Mouse (Mus musculus): ENCODE measurements at regions not wholly inside any gene's neighbourhood (a gene's known extent, or its start where the extent isn't known, plus 50 kb on each side); places are given as distances from the start of the nearest gene placed in this dataset.

DNA sequence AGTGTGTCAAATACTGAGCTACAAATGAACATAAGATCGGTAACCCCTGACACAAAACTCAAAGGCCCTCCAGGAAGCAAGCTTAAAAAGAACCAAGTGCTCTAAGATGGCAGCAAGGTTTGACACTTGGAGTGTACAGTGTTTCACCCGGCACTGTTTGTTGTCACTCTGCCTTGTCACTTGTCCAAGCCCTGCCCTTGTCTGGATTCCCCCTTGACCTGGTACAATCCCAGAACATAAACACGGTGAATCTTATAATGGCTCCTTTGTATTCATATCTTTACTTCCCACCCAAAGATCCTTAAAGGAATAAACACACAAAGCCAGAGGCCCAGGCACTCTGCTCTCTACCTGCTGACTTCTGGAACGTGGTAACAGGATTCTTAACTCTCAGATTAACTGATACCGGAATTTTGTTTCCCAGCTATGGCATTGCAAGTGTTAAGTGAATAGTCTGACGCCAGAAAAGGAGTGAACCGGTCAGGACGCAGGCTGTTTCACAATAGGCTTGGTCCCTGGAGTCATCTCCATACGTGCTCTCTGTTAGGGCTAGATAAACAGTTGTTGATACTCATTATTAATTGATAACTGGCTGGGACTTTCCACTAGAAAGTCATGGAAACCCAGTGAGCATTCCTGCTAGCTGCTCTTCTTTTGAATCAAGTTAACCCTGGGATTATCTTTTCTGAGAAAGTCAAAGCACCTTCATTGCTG lies 95.9 kb upstream of the Ankrd55 start:
- TF ChIP-seq USF1 (IDR thresholded peaks at IDR 0.05; ENCODE audit: low read depth) (no peak), MYOD1 (IDR thresholded peaks at IDR 0.05; ENCODE audit: control insufficient read depth in 1 of 3, insufficient read length in 2 of 3, low read depth in 2 of 3) (no peak), POLR2AphosphoS2 (IDR thresholded peaks at IDR 0.05; ENCODE audit: insufficient read length, low read depth) (no peak), MYOG (IDR thresholded peaks at IDR 0.05; ENCODE audit: control insufficient read depth in 1 of 3, insufficient read depth in 1 of 3, insufficient read length in 2 of 3, low read depth in 2 of 3) (no peak), SRF (IDR thresholded peaks at IDR 0.05; ENCODE audit: control insufficient read depth, insufficient read length, low read depth) (no peak), MAX (IDR thresholded peaks at IDR 0.05; ENCODE audit: low read depth) (no peak), REST (IDR thresholded peaks at IDR 0.05; ENCODE audit: insufficient read depth, insufficient read length) (no peak), CEBPB (IDR thresholded peaks at IDR 0.05; ENCODE audit: insufficient read depth, poor library complexity, severe bottlenecking) (no peak)
- Histone ChIP-seq H3K36me3 (ENCODE audit: control insufficient read depth, insufficient read depth) (no peaks in the 10 kb centered on the region), H3K27me3 (ENCODE audit: control insufficient read depth, insufficient read depth, insufficient read length) (no peaks in the 10 kb centered on the region), H3K79me2 (ENCODE audit: control insufficient read depth, insufficient read depth) (no peaks in the 10 kb centered on the region), H3ac (ENCODE audit: control insufficient read depth, insufficient read length) (no peak overlapping the region), H3K4me2 (ENCODE audit: low read depth) (no peak overlapping the region), H3K4me3 (no peak overlapping the region)

DNA sequence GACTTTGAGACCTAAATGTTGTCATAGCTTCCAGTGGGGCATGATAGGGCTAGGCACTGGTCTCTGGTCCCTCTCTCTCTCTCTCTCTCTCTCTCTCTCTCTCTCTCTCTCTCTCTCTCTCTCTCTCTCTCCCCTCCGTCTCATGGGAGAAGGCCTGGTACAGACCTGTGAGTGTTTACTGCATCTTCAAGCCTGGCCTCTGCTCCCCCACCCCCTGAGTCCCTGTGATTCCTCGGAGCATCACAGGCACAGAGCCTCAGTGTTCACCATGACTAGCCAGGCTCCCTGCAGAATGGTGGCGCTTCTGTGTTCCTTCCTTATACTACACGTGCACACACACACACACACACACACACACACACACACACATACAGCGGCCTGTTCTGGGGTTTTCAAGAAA lies 94.6 kb upstream of the Ankrd55 start:
- Histone ChIP-seq H3K27me3 (ENCODE audit: control insufficient read depth, insufficient read depth, insufficient read length) (no peaks in the 10 kb centered on the region), H3K4me3 (no peak overlapping the region), H3K36me3 (ENCODE audit: control insufficient read depth, insufficient read depth) (no peaks in the 10 kb centered on the region), H3K4me2 (ENCODE audit: low read depth) (no peak overlapping the region), H3ac (ENCODE audit: control insufficient read depth, insufficient read length) (no peak overlapping the region), H3K79me2 (ENCODE audit: control insufficient read depth, insufficient read depth) (no peaks in the 10 kb centered on the region)
- TF ChIP-seq MAX (IDR thresholded peaks at IDR 0.05; ENCODE audit: low read depth) (no peak), REST (IDR thresholded peaks at IDR 0.05; ENCODE audit: insufficient read depth, insufficient read length) (no peak), MYOD1 (IDR thresholded peaks at IDR 0.05; ENCODE audit: control insufficient read depth in 1 of 3, insufficient read length in 2 of 3, low read depth in 2 of 3) (no peak), TCF12 (IDR thresholded peaks at IDR 0.05; ENCODE audit: insufficient read depth, poor library complexity, severe bottlenecking) (no peak)

DNA sequence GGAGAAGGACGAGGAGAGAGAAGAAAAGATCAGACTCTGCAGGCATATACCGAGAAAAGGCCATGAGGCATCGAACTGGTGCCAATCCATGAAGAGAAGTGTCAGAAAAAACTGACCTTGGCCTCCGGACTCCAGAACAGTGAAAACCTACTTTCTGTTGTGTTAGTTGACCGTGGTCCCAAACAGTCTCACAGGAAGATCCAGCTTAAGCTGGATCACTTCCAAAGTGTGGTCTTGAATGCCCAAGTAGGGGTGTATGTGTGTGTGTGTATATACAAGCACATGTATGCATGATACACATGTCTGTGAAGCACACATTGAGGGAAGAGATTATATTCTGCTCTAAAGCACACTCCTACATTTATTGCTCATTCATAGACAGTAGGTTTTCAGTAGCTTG lies 93.3 kb upstream of the Ankrd55 start:
- no peaks in the 10 kb centered on the region for H3K27me3 ChIP-seq (ENCODE audit: control insufficient read depth, insufficient read depth, insufficient read length)
- TF ChIP-seq TCF3 (IDR thresholded peaks at IDR 0.05; ENCODE audit: insufficient read length, low read depth) (no peak), USF1 (IDR thresholded peaks at IDR 0.05; ENCODE audit: low read depth) (no peak), MYOG (IDR thresholded peaks at IDR 0.05; ENCODE audit: control insufficient read depth in 1 of 3, insufficient read depth in 1 of 3, insufficient read length in 2 of 3, low read depth in 2 of 3) (no peak), POLR2AphosphoS2 (IDR thresholded peaks at IDR 0.05; ENCODE audit: insufficient read length, low read depth) (no peak), TCF12 (IDR thresholded peaks at IDR 0.05; ENCODE audit: insufficient read depth, poor library complexity, severe bottlenecking) (no peak), E2F4 (IDR thresholded peaks at IDR 0.05; ENCODE audit: insufficient read depth) (no peak), MYOD1 (IDR thresholded peaks at IDR 0.05; ENCODE audit: control insufficient read depth in 1 of 3, insufficient read length in 2 of 3, low read depth in 2 of 3) (no peak), REST (IDR thresholded peaks at IDR 0.05; ENCODE audit: insufficient read depth, insufficient read length) (no peak)
- no peak overlapping the region for H3ac ChIP-seq (ENCODE audit: control insufficient read depth, insufficient read length)
- H3K79me2 ChIP-seq (ENCODE audit: control insufficient read depth, insufficient read depth): no peaks in the 10 kb centered on the region
- no peaks in the 10 kb centered on the region for H3K36me3 ChIP-seq (ENCODE audit: control insufficient read depth, insufficient read depth)
- H3K4me3 ChIP-seq: no peak overlapping the region
- H3K4me2 ChIP-seq (ENCODE audit: low read depth): no peak overlapping the region

DNA sequence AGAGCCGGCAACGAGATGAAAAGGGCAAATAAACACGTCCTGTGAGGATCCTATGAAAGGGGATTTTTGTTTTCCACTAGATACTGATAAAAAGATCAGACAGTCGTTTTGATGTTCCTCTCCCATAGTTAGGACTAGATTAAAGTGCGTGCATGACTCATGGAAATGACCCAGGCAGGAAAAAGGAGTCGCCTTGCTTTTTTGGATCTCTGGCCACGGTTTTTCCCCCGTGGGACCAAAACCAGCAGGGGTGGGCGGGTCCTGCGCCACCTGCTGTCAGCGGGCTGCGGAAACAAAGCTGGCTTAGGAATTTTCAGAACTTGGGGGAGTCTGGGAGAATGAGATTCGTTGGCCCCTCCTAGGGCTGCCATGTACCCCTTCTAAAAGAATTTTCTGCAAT lies 91.5 kb upstream of the Ankrd55 start:
- peak in 2 of 3 experiments; percentile 7 to 39 for TF ChIP-seq MYOG (IDR thresholded peaks at IDR 0.05; ENCODE audit: control insufficient read depth in 1 of 3, insufficient read depth in 1 of 3, insufficient read length in 2 of 3, low read depth in 2 of 3)
- TF ChIP-seq E2F4 (IDR thresholded peaks at IDR 0.05; ENCODE audit: insufficient read depth): no peak
- TF ChIP-seq TCF3 (IDR thresholded peaks at IDR 0.05; ENCODE audit: insufficient read length, low read depth): no peak
- peak in 2 of 3 experiments; percentile 12 to 63 for TF ChIP-seq MYOD1 (IDR thresholded peaks at IDR 0.05; ENCODE audit: control insufficient read depth in 1 of 3, insufficient read length in 2 of 3, low read depth in 2 of 3)
- Histone ChIP-seq H3K36me3 (ENCODE audit: control insufficient read depth, insufficient read depth) (no peaks in the 10 kb centered on the region), H3ac (ENCODE audit: control insufficient read depth, insufficient read length) (no peak overlapping the region), H3K4me2 (ENCODE audit: low read depth) (peak overlapping the region; percentile 79), H3K27me3 (ENCODE audit: control insufficient read depth, insufficient read depth, insufficient read length) (no peaks in the 10 kb centered on the region), H3K79me2 (ENCODE audit: control insufficient read depth, insufficient read depth) (no peaks in the 10 kb centered on the region), H3K4me3 (no peak overlapping the region)

DNA sequence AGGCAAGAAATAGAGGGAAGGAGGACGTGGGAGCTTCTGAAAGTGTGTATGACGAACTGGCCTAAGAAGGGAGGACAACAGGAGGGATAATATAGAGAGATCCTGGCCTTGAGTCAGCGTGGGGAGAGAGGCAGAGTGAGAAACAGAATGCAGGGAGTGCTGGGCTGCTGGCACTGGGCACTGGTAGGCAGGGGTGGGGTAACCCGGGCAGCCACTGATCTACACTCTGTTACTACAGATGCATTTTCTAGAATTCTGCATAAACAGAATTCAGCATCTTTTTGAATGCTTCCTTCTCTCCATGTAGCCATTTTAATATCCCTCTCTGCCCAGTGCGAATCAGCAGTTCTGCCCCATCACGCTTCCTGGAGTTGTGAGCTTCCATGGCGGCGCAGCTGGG lies 84.5 kb upstream of the Ankrd55 start:
- Histone ChIP-seq H3K36me3 (ENCODE audit: control insufficient read depth, insufficient read depth) (no peaks in the 10 kb centered on the region), H3K4me3 (no peak overlapping the region), H3ac (ENCODE audit: control insufficient read depth, insufficient read length) (no peak overlapping the region), H3K27me3 (ENCODE audit: control insufficient read depth, insufficient read depth, insufficient read length) (no peaks in the 10 kb centered on the region), H3K4me2 (ENCODE audit: low read depth) (no peak overlapping the region), H3K79me2 (ENCODE audit: control insufficient read depth, insufficient read depth) (no peaks in the 10 kb centered on the region)
- TF ChIP-seq POLR2A (IDR thresholded peaks at IDR 0.05; ENCODE audit: insufficient read length, low read depth) (no peak), MYOD1 (IDR thresholded peaks at IDR 0.05; ENCODE audit: control insufficient read depth in 1 of 3, insufficient read length in 2 of 3, low read depth in 2 of 3) (no peak), TCF12 (IDR thresholded peaks at IDR 0.05; ENCODE audit: insufficient read depth, poor library complexity, severe bottlenecking) (no peak), SRF (IDR thresholded peaks at IDR 0.05; ENCODE audit: control insufficient read depth, insufficient read length, low read depth) (no peak), USF1 (IDR thresholded peaks at IDR 0.05; ENCODE audit: low read depth) (no peak), REST (IDR thresholded peaks at IDR 0.05; ENCODE audit: insufficient read depth, insufficient read length) (no peak), MYOG (IDR thresholded peaks at IDR 0.05; ENCODE audit: control insufficient read depth in 1 of 3, insufficient read depth in 1 of 3, insufficient read length in 2 of 3, low read depth in 2 of 3) (no peak), TCF3 (IDR thresholded peaks at IDR 0.05; ENCODE audit: insufficient read length, low read depth) (no peak), CEBPB (IDR thresholded peaks at IDR 0.05; ENCODE audit: insufficient read depth, poor library complexity, severe bottlenecking) (no peak), E2F4 (IDR thresholded peaks at IDR 0.05; ENCODE audit: insufficient read depth) (no peak), POLR2AphosphoS2 (IDR thresholded peaks at IDR 0.05; ENCODE audit: insufficient read length, low read depth) (no peak)

Measured in myocyte (in vitro differentiated cells).